Mouse (Mus musculus) CD4-positive helper T cell, adult 2 months (primary cell): ENCODE results near the gene Tmem270.
"Not testable (repeated sequence)": the region's sequence is repeated elsewhere in the genome, so short reads cannot be mapped to it uniquely, and the experiment has no call there.

Source experiments
- DNase-seq: peaks from one replicate; pipeline ENCODE4 v3.0.0-alpha.2; 2012; ENCODE audit warnings: low read depth, missing footprints, low spot score

The Tmem270 gene

GRCm38 (mm10) chr5:134906633-134907032, at the start of gene Tmem270:
Gene Tmem270 (minus strand): TSS chr5:134906733.
- no peak for DNase-seq

GRCm38 (mm10) chr5:134955491-134955890, 49.0 kb upstream of the Tmem270 start:
- DNase-seq = no peak

- DNase-seq = no peak
Observed at GRCm38 (mm10) chr5:134951053-134951884, 44.7 kb upstream of the Tmem270 start.

- DNase-seq = no peak
Observed at GRCm38 (mm10) chr5:134948085-134948439, 41.5 kb upstream of the Tmem270 start.

- no peak for DNase-seq
Observed at GRCm38 (mm10) chr5:134947420-134948084, 41.0 kb upstream of the Tmem270 start.

- DNase-seq = no peak
Observed at GRCm38 (mm10) chr5:134946857-134947255, 40.3 kb upstream of the Tmem270 start, which contains the start of gene Cldn4. Gene Cldn4 (minus strand): TSS chr5:134946934.

GRCm38 (mm10) chr5:134946063-134946856, 39.7 kb upstream of the Tmem270 start:
- no peak for DNase-seq

- no peak for DNase-seq
Observed at GRCm38 (mm10) chr5:134945266-134945959, 38.9 kb upstream of the Tmem270 start.

- DNase-seq = no peak
Observed at GRCm38 (mm10) chr5:134944179-134944578, 37.6 kb upstream of the Tmem270 start.

GRCm38 (mm10) chr5:134942740-134943139, 36.2 kb upstream of the Tmem270 start:
- no peak for DNase-seq

GRCm38 (mm10) chr5:134941472-134942209, 35.1 kb upstream of the Tmem270 start:
- peak; percentile 45 for DNase-seq

- DNase-seq = not testable (repeated sequence)
Observed at GRCm38 (mm10) chr5:134939554-134939953, 33.0 kb upstream of the Tmem270 start.

- peak; percentile 57 for DNase-seq
Observed at GRCm38 (mm10) chr5:134939069-134939468, 32.5 kb upstream of the Tmem270 start.

- DNase-seq = no peak
Observed at GRCm38 (mm10) chr5:134936626-134937185, 30.2 kb upstream of the Tmem270 start.

- no peak for DNase-seq
Observed at GRCm38 (mm10) chr5:134936051-134936450, 29.5 kb upstream of the Tmem270 start.

GRCm38 (mm10) chr5:134934666-134935065, 28.1 kb upstream of the Tmem270 start:
- no peak for DNase-seq

- peak; percentile 33 for DNase-seq
Observed at GRCm38 (mm10) chr5:134933686-134934085, 27.2 kb upstream of the Tmem270 start.

- DNase-seq = peak; percentile 76
Observed at GRCm38 (mm10) chr5:134933281-134933680, 26.7 kb upstream of the Tmem270 start.

- DNase-seq = peak; percentile 85
Observed at GRCm38 (mm10) chr5:134932903-134933276, 26.4 kb upstream of the Tmem270 start.

- peak; percentile 90 for DNase-seq
Observed at GRCm38 (mm10) chr5:134932179-134932902, 25.8 kb upstream of the Tmem270 start, which contains the start of gene Mettl27. Gene Mettl27 (plus strand): TSS chr5:134932368.
